Mouse (Mus musculus) thymus, postnatal 25 days (tissue): Measurements from ENCODE around the gene Lysmd1.
A peak's percentile ranks its signal among the peaks of the same experiment; 100 is the strongest.

Experiments
- DNase-seq: peaks from one replicate; pipeline ENCODE4 v3.0.0; 2022

The Lysmd1 gene

GRCm38 (mm10) chr3:95139586-95140288 is 5.8 kb downstream of the Lysmd1 start:
- no peak for DNase-seq

GRCm38 (mm10) chr3:95140289-95140595 is 6.4 kb downstream of the Lysmd1 start:
- no peak for DNase-seq

- DNase-seq = no peak
Measured at GRCm38 (mm10) chr3:95140795-95141194, 6.9 kb downstream of the Lysmd1 start.

GRCm38 (mm10) chr3:95141474-95141873 is 7.6 kb downstream of the Lysmd1 start:
- peak; percentile 85 for DNase-seq

- DNase-seq = peak; percentile 67
Measured at GRCm38 (mm10) chr3:95141952-95142616, 8.2 kb downstream of the Lysmd1 start, which contains the start of gene Tnfaip8l2. Gene Tnfaip8l2, minus strand, starts transcription at chr3:95142360.

GRCm38 (mm10) chr3:95142617-95143011 is 8.7 kb downstream of the Lysmd1 start:
- peak; percentile 91 for DNase-seq

- no peak for DNase-seq
Measured at GRCm38 (mm10) chr3:95147924-95148323, 14.0 kb downstream of the Lysmd1 start.

- peak; percentile 76 for DNase-seq
Measured at GRCm38 (mm10) chr3:95153874-95154273, 20.0 kb downstream of the Lysmd1 start.

GRCm38 (mm10) chr3:95159511-95159986 is 25.7 kb downstream of the Lysmd1 start:
- DNase-seq = no peak

GRCm38 (mm10) chr3:95159987-95160963 is 26.4 kb downstream of the Lysmd1 start, which contains the start of gene Sema6c:
Gene Sema6c, plus strand, starts transcription at chr3:95160457.
- peak; percentile 86 for DNase-seq

- peak; percentile 10 for DNase-seq
Measured at GRCm38 (mm10) chr3:95161041-95161551, 27.2 kb downstream of the Lysmd1 start.

- DNase-seq = no peak
Measured at GRCm38 (mm10) chr3:95161618-95162344, 27.9 kb downstream of the Lysmd1 start.

GRCm38 (mm10) chr3:95162345-95162628 is 28.4 kb downstream of the Lysmd1 start:
- DNase-seq = no peak

- DNase-seq = no peak
Measured at GRCm38 (mm10) chr3:95163419-95164255, 29.7 kb downstream of the Lysmd1 start.

GRCm38 (mm10) chr3:95164256-95164550 is 30.3 kb downstream of the Lysmd1 start:
- no peak for DNase-seq

- no peak for DNase-seq
Measured at GRCm38 (mm10) chr3:95164840-95165239, 31.0 kb downstream of the Lysmd1 start.

GRCm38 (mm10) chr3:95169996-95170395 is 36.1 kb downstream of the Lysmd1 start:
- no peak for DNase-seq

- no peak for DNase-seq
Measured at GRCm38 (mm10) chr3:95171105-95171504, 37.2 kb downstream of the Lysmd1 start.

GRCm38 (mm10) chr3:95172526-95173255 is 38.8 kb downstream of the Lysmd1 start:
- DNase-seq = no peak

GRCm38 (mm10) chr3:95173256-95173949 is 39.5 kb downstream of the Lysmd1 start:
- no peak for DNase-seq
